Comparison of ENCODE assay signal across 18 mouse cellular contexts in the genomic region with DNA sequence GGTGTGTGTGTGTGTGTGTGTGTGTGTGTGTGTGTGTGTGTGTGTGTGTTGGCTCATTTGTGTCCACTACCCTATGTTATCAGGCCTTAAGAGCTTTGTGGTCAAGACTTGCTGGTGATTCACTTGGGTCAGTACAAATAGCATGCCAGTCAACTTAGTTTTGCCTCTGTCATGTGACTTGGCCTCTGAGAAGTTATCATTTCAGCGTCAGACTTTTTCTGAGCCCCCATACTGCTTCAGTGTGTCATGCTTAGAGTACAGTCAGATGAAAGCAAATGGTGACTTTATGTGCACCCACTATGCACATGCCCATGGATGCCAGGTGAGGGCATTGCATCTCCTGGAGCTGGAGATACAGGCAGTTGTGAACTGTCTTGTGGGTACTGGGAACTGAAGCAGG.
"Had no signal": no experiment of that assay in that cellular context is flagged by ENCODE, and none has a peak within 500 bp of the region (broad histone marks: within the 10 kb centered on the region; RNA-seq: fewer than 3 reads in every experiment).

No protein-coding gene starts in this region.

- H3K27ac ChIP-seq: intestine, embryonic 15.5 days; kidney, embryonic 15.5 days; limb, embryonic 13.5 days; liver, embryonic 12.5 days; liver, embryonic 15.5 days; neural tube, embryonic 13.5 days had no signal

- DNase-seq: kidney, adult 11 months; kidney, adult 8-10 months; kidney, postnatal 10 days; kidney, postnatal 36 days; left cerebral cortex, postnatal 4 days; liver; lung, adult 2 months; lung, postnatal 14 days; lung, postnatal 4 days; midbrain, embryonic 14.5 days; thymus, adult 2 months; thymus, postnatal 14 days had no signal

- H3K4me3 ChIP-seq: intestine, embryonic 15.5 days; kidney, embryonic 15.5 days; limb, embryonic 13.5 days; liver, embryonic 12.5 days; liver, embryonic 15.5 days; neural tube, embryonic 13.5 days had no signal
